Mouse (Mus musculus): ENCODE data around the gene Ace3.
A peak's percentile ranks its signal among the peaks of the same experiment; 100 is the strongest.

Gene Ace3

DNA sequence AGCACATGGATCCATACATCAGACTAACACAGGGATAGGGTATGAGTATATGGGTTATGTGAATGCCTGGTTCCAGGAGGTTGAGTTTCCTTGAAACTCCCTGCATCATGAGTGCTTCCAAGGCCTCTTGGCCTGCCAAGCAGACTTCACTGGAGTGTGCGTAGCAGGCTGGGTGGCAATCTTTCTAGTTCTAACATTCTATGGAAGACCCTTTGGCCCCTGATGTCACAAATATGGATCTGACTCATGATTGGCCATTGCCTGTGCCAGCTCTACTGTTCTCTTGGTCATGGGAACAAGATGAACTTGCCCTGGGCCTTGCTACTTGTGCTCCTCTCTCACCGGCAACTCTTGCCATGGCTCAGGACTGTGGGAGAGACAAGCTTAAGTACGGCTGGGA, at the start of gene Ace3:
Gene Ace3 (plus strand): TSS at position 301 of the 400 bp plus-strand sequence.
- no peak for DNase-seq (ENCODE audit: extremely low spot score, low spot score)

DNA sequence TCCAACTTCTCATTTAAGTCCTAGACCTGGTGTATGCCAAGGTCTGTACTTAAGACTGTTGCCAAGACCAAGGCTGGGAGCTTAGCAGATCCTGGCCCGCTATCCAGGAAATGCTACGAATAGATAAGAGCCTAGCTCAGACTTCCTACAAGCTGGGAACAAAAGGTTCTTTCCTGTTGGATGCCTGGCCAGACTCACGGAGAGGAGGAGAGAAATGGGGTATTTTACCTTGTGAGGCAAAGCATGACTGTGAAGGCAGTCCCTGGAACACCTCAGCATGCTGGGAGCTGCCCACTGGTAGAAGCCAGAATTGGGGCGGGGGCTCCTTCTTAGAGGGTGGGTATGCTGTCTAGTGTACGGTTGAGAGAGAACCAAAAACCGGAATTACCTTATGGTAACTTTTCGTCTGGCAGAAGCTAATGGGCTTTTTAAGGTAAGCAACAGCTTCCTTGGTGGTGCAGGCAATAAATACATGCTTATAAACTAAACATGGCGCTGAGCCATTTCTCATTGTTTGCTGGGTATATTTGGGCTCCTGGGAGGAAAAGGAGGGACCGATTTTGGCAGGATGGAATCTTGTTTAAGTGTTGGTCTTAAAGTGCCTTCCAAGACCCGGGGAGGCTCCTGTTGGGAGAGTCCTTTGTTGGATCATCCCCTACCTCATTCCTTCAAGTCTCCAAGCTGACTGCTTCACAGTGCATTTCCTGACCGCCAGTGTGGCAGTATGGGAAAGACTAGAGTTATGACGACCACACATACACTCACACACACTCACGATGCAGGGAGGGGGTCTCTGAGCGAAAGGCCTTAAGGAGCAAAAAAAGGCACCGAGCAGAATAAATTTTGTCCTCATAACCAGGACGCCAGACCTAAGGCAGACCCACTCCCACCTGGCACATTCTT, 49.5 kb upstream of the Ace3 start:
- DNase-seq (ENCODE audit: extremely low spot score, low spot score), result no peak

- no peak for DNase-seq (ENCODE audit: extremely low spot score, low spot score)
Measured at GRCm38 (mm10) chr11:105946694-105947154, 47.8 kb upstream of the Ace3 start.

DNA sequence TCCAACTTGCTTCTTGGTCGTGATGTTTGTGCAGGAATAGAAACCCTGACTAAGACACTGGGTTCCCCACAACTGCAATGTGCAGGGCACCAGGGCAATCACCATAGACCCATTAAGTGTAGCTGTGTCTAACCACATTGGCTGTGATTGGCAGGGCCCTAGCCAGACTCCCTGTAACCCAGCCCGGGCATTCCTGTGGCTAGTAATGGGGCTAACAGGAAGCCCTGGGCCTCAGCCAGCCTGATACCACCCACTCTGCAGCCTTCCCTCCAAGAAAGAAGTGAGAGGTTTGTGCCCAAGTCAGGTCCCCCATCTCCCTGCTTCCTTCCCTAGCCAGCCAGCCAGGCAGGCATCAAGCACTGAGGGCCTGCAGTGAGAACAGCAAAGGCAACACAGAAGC, 46.2 kb upstream of the Ace3 start:
- DNase-seq (ENCODE audit: extremely low spot score, low spot score), result no peak

DNA sequence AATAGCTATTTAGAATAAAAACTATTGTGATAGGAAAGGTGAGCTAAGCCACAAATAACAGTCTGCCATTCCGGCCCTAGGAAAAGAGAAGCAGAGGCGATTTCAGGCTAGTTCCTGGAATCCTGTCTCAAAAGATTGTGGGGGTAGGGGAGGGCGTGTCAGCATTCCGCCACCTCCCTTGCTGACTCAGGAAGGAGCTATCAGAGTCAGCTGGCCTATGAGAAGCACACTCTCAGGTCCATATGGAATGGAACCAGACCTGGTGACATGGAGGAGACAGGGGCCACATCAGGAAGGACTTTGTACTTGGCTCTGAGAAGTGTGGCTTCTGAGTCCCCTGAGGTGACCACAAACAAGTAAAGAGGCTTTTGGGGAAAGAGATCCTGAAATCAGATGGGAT, 44.0 kb upstream of the Ace3 start:
- DNase-seq (ENCODE audit: extremely low spot score, low spot score), result no peak

DNA sequence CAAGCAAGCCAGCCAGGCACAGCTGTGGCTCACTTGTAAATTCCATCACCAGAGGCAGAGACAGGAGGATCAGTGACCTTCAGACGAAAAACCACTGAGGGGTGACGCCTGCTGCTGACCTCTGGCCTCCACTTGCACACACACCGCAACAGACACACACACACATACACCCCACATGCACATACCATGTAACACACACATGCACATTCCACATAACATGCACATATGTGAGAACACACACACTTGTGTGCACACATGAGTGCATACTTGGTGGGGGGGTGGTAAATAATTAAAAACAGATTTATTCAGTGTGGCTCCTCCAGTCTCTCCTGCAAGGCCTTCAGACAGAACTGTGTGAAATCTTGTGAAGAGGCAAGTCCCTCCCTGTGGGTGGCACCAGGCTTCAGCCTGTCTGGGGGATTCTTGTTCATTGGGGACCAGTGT, 42.9 kb upstream of the Ace3 start:
- no peak for DNase-seq (ENCODE audit: extremely low spot score, low spot score)

DNA sequence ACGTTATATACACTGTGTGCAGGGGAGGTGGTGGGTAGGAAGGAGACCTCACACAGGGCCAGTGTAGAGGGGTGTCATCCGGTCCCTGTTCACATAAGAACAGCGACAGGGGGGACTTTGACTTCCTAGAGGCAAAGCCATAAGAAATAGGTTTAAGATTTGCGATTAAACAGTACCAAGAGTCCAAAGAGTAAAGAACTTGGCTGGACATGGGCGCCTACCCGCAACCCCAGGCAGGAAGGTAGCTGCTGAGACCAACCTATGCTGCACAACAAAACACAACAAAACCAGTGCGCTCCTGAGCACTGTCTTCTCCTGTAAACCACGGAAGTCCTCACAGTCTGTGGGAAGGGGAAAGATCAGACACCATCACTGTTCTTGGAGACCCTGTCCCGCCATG, 42.4 kb upstream of the Ace3 start:
- DNase-seq (ENCODE audit: extremely low spot score, low spot score), result no peak

DNA sequence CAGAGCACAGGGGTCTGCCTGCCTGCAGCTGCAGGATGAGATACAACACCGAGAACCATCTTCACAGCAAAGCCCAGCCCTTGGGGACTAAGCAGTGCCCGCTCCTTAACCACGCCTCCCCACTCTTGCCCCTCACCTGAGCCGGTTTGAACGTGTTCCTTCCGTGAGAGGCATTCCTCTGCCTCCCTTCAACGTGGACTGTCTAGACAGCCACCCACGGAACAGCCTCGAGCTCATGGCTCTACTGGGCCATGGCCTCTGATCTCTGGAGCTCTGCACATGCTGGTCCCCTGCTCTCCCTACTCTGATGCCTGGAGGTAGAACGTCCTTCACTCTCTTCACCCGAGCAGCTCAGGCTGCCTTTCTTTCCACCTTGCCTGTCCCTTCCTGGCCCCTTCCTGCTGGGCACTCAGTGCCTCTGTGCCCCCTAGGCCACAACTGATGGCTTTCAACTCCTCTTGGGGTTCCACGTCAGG, 41.5 kb upstream of the Ace3 start, which contains the start of gene Cyb561:
Gene Cyb561 (minus strand): TSS at position 426 of the 476 bp plus-strand sequence.
- DNase-seq (ENCODE audit: extremely low spot score, low spot score), result no peak

GRCm38 (mm10) chr11:105953402-105953801, 41.1 kb upstream of the Ace3 start:
- no peak for DNase-seq (ENCODE audit: extremely low spot score, low spot score)

DNA sequence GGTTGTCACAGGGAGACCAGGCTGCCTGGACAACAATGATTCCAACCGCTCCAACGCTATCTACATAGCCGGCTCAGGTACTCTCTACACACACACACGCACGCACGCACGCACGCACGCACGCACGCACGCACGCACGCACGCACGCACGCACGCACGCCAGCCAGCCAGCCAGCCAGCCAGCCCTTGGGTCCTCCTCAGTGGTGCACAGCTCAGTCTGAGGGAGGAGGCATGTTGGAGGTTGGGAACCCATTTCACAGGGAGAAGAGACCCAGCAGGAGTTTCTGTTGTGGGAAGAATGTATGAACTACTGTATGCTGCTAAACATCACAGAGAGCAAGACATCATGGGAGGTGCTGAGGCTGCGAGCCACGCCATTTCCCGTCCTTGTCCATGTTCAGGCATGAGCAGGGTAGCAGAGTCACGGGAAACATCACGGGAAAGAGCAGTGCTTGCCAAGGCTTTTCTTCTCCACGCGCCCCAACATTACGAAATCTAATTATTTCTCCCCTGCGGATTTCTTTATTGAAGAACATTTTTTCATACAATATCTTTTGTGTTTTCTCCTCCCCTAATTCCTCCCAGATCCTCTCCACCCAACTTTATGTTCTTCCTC, 38.6 kb upstream of the Ace3 start:
- DNase-seq (ENCODE audit: extremely low spot score, low spot score), result no peak

- DNase-seq (ENCODE audit: extremely low spot score, low spot score), result no peak
Measured at GRCm38 (mm10) chr11:105957501-105957900, 37.0 kb upstream of the Ace3 start.

DNA sequence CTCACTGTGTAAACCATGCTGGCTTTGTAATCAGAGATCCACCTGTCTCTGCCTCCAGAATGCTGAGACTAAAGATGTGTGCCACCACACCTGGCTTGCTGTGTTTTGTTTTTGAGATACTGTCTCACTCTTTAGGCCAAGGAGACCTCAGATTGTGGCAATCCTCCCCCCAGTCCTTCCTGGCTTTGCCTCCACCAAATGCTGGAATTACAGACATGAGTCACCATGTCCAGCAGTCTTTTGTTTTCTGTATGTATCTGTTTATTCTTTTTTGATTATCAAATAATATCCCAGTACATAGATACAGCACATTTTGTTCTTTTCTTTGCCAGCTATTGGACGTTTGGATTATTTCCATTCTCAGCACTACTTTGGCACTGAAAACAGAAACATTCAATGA, 35.9 kb upstream of the Ace3 start:
- DNase-seq (ENCODE audit: extremely low spot score, low spot score), result no peak

DNA sequence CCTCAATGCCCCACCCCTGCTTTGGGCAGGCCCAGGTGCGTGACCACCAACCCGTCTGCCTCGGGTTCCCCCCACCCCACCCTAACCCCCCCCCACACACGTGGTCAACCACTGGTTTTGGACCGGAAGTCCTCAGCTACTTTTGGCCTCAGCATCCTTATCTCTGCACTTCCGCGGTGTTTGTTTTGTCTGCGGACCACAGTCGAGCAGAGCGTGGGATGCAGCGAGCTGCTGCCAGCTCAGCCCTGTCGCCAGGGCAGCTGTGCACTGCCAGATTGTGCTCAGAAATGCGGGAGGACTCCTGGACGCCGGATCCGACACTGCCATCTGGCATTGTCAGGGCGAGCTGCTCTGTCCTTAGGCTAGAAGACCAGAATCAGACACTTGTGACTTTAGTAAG, 35.1 kb upstream of the Ace3 start:
- DNase-seq (ENCODE audit: extremely low spot score, low spot score), result no peak

DNA sequence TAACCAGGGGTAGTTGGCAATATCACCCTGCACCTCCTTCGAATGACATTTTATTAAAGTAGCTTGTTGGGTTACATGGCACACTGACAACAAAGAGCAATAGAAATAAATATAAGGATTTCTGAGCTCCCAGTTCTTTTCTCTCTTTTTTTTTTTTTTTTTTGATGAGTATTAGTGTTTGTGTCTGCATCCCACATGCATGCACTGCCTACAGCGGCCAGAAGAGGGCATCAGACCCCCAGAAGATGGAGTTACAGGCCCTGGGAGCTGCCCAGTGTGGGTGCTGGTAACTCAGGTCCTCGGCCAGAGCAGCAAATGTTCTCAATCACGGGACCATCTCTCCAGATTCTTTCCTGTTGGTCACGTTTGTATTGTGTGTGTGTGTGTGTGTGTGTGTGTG, 29.8 kb upstream of the Ace3 start:
- DNase-seq (ENCODE audit: extremely low spot score, low spot score), result no peak

- no peak for DNase-seq (ENCODE audit: extremely low spot score, low spot score)
Measured at GRCm38 (mm10) chr11:105966288-105966687, 28.2 kb upstream of the Ace3 start.

DNA sequence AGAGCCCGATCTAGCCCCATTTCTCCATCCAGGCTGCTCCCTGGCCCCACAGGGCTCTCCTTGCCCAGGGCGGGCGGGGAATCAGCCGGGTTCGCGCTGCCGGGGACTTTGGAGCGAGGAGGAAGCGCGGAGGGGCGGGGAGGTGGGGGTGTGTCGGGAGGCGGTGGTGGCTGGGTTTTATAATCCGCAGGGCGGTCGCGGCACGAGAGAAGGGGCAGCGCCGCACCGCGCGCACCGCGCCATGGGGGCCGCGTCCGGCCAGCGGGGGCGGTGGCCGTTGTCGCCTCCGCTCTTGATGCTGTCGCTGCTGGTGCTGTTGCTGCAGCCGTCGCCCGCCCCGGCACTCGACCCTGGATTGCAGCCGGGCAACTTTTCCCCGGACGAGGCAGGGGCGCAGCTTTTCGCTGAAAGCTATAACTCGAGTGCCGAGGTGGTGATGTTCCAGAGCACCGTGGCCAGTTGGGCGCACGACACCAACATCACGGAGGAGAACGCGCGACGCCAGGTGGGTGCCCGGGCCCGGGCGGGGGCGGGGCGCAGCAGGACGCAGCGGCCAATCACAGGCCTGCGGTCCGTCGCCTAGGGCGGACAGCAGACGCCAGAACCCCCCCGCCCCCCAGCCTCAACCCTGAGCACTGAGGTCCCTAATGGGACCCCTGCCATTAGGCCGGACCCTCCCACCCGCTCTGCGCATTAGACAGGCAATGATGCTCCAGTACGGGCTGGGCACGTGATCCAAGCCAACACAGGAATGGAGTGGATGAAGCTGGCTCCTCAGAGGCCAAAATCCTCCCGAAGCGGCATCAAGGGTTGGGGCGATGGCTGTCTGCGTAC, 26.5 kb upstream of the Ace3 start, which contains the start of gene Ace:
Gene Ace (plus strand): TSS at position 205 of the 834 bp plus-strand sequence.
- peak; percentile 48 for DNase-seq (ENCODE audit: extremely low spot score, low spot score)

DNA sequence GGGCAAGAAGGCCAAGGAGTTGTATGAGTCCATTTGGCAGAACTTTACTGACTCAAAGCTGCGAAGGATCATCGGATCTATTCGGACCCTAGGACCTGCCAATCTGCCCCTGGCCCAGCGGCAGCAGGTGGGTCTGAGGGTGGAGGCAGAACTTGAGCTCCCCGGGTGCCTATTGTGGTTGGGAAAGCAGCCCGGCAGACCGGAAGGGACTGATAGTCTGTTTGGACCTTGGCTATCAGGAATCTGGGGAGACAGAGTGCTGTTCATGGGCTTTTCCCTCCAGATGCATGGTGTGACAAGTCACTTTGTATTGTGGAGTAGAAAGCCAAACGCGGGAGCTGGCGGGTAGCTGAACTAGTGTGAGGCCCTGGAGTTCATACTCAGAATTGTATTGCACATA, 25.5 kb upstream of the Ace3 start:
- DNase-seq (ENCODE audit: extremely low spot score, low spot score), result no peak

DNA sequence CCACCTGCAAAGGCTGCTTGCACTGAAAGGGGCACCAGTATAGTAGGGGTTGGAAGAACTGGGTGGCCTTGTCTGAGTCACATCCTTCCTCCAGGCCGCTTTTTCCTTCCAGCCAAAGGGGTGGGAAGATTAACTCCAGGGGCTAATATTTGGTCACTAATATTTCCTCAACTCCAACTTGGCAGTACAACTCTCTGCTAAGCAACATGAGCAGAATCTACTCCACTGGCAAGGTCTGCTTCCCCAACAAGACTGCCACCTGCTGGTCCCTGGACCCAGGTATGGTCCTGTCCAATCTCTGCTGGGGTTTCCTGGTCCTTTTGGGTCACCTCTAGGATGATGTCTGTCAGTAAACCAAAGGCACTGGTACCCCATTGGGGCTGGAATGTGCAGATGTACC, 25.0 kb upstream of the Ace3 start:
- DNase-seq (ENCODE audit: extremely low spot score, low spot score), result no peak

GRCm38 (mm10) chr11:105974593-105974992, 19.9 kb upstream of the Ace3 start:
- no peak for DNase-seq (ENCODE audit: extremely low spot score, low spot score)

DNA sequence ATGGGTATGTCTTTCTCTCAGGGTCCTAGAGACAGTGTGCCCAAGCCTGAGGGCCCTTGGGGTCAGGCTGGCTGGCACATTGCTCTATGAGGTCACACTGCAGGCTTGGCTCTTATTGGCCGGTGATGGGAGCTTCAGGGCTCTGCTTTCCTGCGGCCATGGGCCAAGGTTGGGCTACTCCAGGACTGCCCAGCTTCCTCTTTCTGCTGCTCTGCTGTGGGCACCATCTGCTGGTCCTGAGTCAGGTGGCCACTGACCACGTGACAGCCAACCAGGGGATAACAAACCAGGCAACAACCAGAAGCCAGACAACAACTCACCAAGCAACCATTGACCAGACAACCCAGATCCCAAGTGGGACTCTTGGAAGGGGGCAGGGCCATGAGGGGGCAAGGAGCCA, 19.4 kb upstream of the Ace3 start:
- DNase-seq (ENCODE audit: extremely low spot score, low spot score), result no peak

DNA sequence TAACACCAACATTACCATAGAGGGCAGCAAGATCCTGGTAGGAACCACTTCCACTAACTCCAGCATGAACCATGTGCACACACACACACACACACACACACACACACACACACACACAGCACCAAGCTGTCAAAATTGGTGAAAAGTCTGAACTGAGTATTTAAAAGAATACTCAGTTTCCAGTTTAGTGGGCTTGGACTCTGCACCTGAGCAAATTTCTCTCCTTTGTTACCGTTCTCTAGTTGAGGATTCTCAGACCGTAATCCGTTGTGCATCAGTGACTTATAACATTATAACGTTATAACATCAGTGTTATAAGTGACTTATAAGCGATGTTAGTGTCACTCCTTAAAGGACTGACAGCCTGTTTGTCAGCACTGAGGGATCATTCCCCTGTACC, 18.8 kb upstream of the Ace3 start:
- no peak for DNase-seq (ENCODE audit: extremely low spot score, low spot score)

DNA sequence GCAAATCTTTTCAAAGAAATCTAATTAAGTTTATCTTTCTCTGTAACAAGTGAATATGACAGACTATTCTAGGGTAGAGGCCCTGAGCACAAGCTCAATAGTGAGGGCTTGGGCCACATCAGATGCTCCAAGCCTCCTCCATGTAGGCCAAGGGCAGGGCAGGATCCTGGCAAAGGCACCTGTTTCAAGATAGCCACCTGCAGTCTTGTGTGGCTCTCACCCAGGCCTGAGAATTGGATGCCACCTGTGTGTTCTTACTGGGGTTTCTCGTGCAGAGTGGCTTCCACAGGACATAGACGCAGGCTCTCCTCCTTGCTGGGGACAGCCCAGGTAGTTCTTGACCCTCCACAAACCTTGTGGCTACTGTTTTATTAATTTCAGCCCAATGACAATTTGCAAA, 16.2 kb upstream of the Ace3 start:
- DNase-seq (ENCODE audit: extremely low spot score, low spot score), result no peak
